Mouse (Mus musculus) brain, embryonic 14.5 days (tissue): ENCODE measurements at regions not wholly inside any gene's neighbourhood (a gene's known extent, or its start where the extent isn't known, plus 50 kb on each side); places are given as distances from the start of the nearest gene placed in this dataset.

ENCODE experiments used
- DNase-seq: peaks from one replicate; pipeline ENCODE4 v3.0.0-alpha.2; 2011; ENCODE audit warnings: low read depth
- CTCF ChIP-seq: fragments of 200-500 bp; IDR thresholded peaks from 2 replicates; pipeline ENCODE4 v1.5.1; 2012; ENCODE audit warnings: inconsistent platforms, mild to moderate bottlenecking, moderate library complexity, borderline replicate concordance; ENCODE audit not compliant: insufficient read depth, insufficient read length; ENCODE audit errors: extremely low read depth
- POLR2A ChIP-seq: fragments of 200-500 bp; IDR thresholded peaks from 2 replicates; pipeline ENCODE4 v1.6.1; 2012; ENCODE audit warnings: mild to moderate bottlenecking, inconsistent platforms, borderline replicate concordance; ENCODE audit not compliant: poor library complexity, insufficient read depth, insufficient read length, severe bottlenecking; ENCODE audit errors: extremely low read depth

GRCm38 (mm10) chr11:79778522-79778921, 183.7 kb downstream of the Utp6 start:
- no peak for TF ChIP-seq POLR2A
- no peak for TF ChIP-seq CTCF
- DNase-seq, result no peak

- TF ChIP-seq CTCF, result no peak
- TF ChIP-seq POLR2A, result no peak
- peak; percentile 52 for DNase-seq
Observed at GRCm38 (mm10) chr11:79777988-79778387, 184.2 kb downstream of the Utp6 start.

GRCm38 (mm10) chr11:79776577-79776976, 185.6 kb downstream of the Rab11fip4 start:
- DNase-seq, result no peak
- TF ChIP-seq POLR2A (no peak), CTCF (no peak)

- TF ChIP-seq POLR2A (no peak), CTCF (no peak)
- DNase-seq, result no peak
Observed at GRCm38 (mm10) chr11:79773755-79774154, 182.7 kb downstream of the Rab11fip4 start.

- TF ChIP-seq POLR2A (no peak), CTCF (no peak)
- no peak for DNase-seq
Observed at GRCm38 (mm10) chr11:79771431-79771830, 180.4 kb downstream of the Rab11fip4 start.

GRCm38 (mm10) chr11:79767111-79767510, 176.1 kb downstream of the Rab11fip4 start:
- TF ChIP-seq POLR2A (no peak), CTCF (no peak)
- DNase-seq, result no peak

GRCm38 (mm10) chr11:79766036-79766435, 175.0 kb downstream of the Rab11fip4 start:
- TF ChIP-seq POLR2A (no peak), CTCF (no peak)
- DNase-seq, result no peak

GRCm38 (mm10) chr11:79765396-79765795, 174.4 kb downstream of the Rab11fip4 start:
- no peak for DNase-seq
- TF ChIP-seq CTCF, result no peak
- TF ChIP-seq POLR2A, result no peak

- TF ChIP-seq POLR2A, result no peak
- TF ChIP-seq CTCF, result no peak
- no peak for DNase-seq
Observed at GRCm38 (mm10) chr11:79764026-79764425, 173.0 kb downstream of the Rab11fip4 start.

GRCm38 (mm10) chr11:79762654-79763053, 171.6 kb downstream of the Rab11fip4 start:
- TF ChIP-seq CTCF (no peak), POLR2A (no peak)
- DNase-seq, result no peak

GRCm38 (mm10) chr11:79762027-79762426, 171.0 kb downstream of the Rab11fip4 start:
- DNase-seq, result no peak
- TF ChIP-seq POLR2A (no peak), CTCF (no peak)

GRCm38 (mm10) chr11:79760533-79760932, 169.5 kb downstream of the Rab11fip4 start:
- no peak for DNase-seq
- TF ChIP-seq POLR2A (no peak), CTCF (no peak)

- DNase-seq, result no peak
- no peak for TF ChIP-seq CTCF
- no peak for TF ChIP-seq POLR2A
Observed at GRCm38 (mm10) chr11:79758281-79758680, 167.3 kb downstream of the Rab11fip4 start.

GRCm38 (mm10) chr11:79757513-79758071, 166.6 kb downstream of the Rab11fip4 start:
- DNase-seq, result no peak
- TF ChIP-seq POLR2A (no peak), CTCF (no peak)
